Mouse (Mus musculus): ENCODE measurements around the gene Cntn1. TPM values are rescaled to one million over a fixed set of nuclear protein-coding genes. Genes with fewer than 3 reads are reported as not detected.

Gene Cntn1
- polyA plus RNA-seq, 1 experiment, result 0.76 TPM

- no peaks in the 10 kb centered on the region for H3K4me1 ChIP-seq (ENCODE audit: control insufficient read depth, insufficient read depth, low read length)
- no peak overlapping the region for H3K9ac ChIP-seq (ENCODE audit: low read depth, poor library complexity, severe bottlenecking)
- H3K9me3 ChIP-seq (replicated peaks; ENCODE audit: control insufficient read depth, insufficient read depth, low read length, poor library complexity, severe bottlenecking), result no peaks in the 10 kb centered on the region
- TF ChIP-seq EP300 (IDR thresholded peaks at IDR 0.05; ENCODE audit: insufficient read depth, low read depth, low read length) (no peak), POLR2A (IDR thresholded peaks at IDR 0.05; ENCODE audit: insufficient read depth, low read length) (no peak), CTCF (IDR thresholded peaks at IDR 0.05; ENCODE audit: low read depth, low read length) (no peak)
- H3K4me3 ChIP-seq (ENCODE audit: low read depth, low read length), result no peak overlapping the region
- no peaks in the 10 kb centered on the region for H3K36me3 ChIP-seq (ENCODE audit: control insufficient read depth, insufficient read depth, low read length, poor library complexity, severe bottlenecking)
- no peak overlapping the region for H3K27ac ChIP-seq (ENCODE audit: insufficient read depth, low read length)
- H3K27me3 ChIP-seq (ENCODE audit: control insufficient read depth, insufficient read depth, low read length, poor library complexity, severe bottlenecking), result no peaks in the 10 kb centered on the region
Observed at GRCm38 (mm10) chr15:92154921-92155320, 104.0 kb downstream of the Cntn1 start.

- no peak overlapping the region for H3K4me3 ChIP-seq (ENCODE audit: low read depth, low read length)
- no peaks in the 10 kb centered on the region for H3K9me3 ChIP-seq (replicated peaks; ENCODE audit: control insufficient read depth, insufficient read depth, low read length, poor library complexity, severe bottlenecking)
- H3K27ac ChIP-seq (ENCODE audit: insufficient read depth, low read length), result no peak overlapping the region
- H3K27me3 ChIP-seq (ENCODE audit: control insufficient read depth, insufficient read depth, low read length, poor library complexity, severe bottlenecking), result no peaks in the 10 kb centered on the region
- H3K9ac ChIP-seq (ENCODE audit: low read depth, poor library complexity, severe bottlenecking), result no peak overlapping the region
- no peaks in the 10 kb centered on the region for H3K4me1 ChIP-seq (ENCODE audit: control insufficient read depth, insufficient read depth, low read length)
- TF ChIP-seq EP300 (IDR thresholded peaks at IDR 0.05; ENCODE audit: insufficient read depth, low read depth, low read length) (no peak), CTCF (IDR thresholded peaks at IDR 0.05; ENCODE audit: low read depth, low read length) (no peak), POLR2A (IDR thresholded peaks at IDR 0.05; ENCODE audit: insufficient read depth, low read length) (no peak)
- H3K36me3 ChIP-seq (ENCODE audit: control insufficient read depth, insufficient read depth, low read length, poor library complexity, severe bottlenecking), result no peaks in the 10 kb centered on the region
Observed at GRCm38 (mm10) chr15:92160855-92161162, 109.8 kb downstream of the Cntn1 start.

- Histone ChIP-seq H3K27me3 (ENCODE audit: control insufficient read depth, insufficient read depth, low read length, poor library complexity, severe bottlenecking) (no peaks in the 10 kb centered on the region), H3K9ac (ENCODE audit: low read depth, poor library complexity, severe bottlenecking) (no peak overlapping the region), H3K27ac (ENCODE audit: insufficient read depth, low read length) (no peak overlapping the region), H3K4me1 (ENCODE audit: control insufficient read depth, insufficient read depth, low read length) (no peaks in the 10 kb centered on the region), H3K4me3 (ENCODE audit: low read depth, low read length) (no peak overlapping the region), H3K9me3 (replicated peaks; ENCODE audit: control insufficient read depth, insufficient read depth, low read length, poor library complexity, severe bottlenecking) (no peaks in the 10 kb centered on the region), H3K36me3 (ENCODE audit: control insufficient read depth, insufficient read depth, low read length, poor library complexity, severe bottlenecking) (no peaks in the 10 kb centered on the region)
- TF ChIP-seq EP300 (IDR thresholded peaks at IDR 0.05; ENCODE audit: insufficient read depth, low read depth, low read length), result no peak
- TF ChIP-seq CTCF (IDR thresholded peaks at IDR 0.05; ENCODE audit: low read depth, low read length), result no peak
- no peak for TF ChIP-seq POLR2A (IDR thresholded peaks at IDR 0.05; ENCODE audit: insufficient read depth, low read length)
Observed at GRCm38 (mm10) chr15:92161163-92162025, 110.4 kb downstream of the Cntn1 start.

GRCm38 (mm10) chr15:92162835-92163234 is 111.9 kb downstream of the Cntn1 start:
- Histone ChIP-seq H3K36me3 (ENCODE audit: control insufficient read depth, insufficient read depth, low read length, poor library complexity, severe bottlenecking) (no peaks in the 10 kb centered on the region), H3K9ac (ENCODE audit: low read depth, poor library complexity, severe bottlenecking) (no peak overlapping the region), H3K4me3 (ENCODE audit: low read depth, low read length) (no peak overlapping the region), H3K27ac (ENCODE audit: insufficient read depth, low read length) (no peak overlapping the region), H3K4me1 (ENCODE audit: control insufficient read depth, insufficient read depth, low read length) (no peaks in the 10 kb centered on the region), H3K9me3 (replicated peaks; ENCODE audit: control insufficient read depth, insufficient read depth, low read length, poor library complexity, severe bottlenecking) (no peaks in the 10 kb centered on the region), H3K27me3 (ENCODE audit: control insufficient read depth, insufficient read depth, low read length, poor library complexity, severe bottlenecking) (no peaks in the 10 kb centered on the region)
- TF ChIP-seq EP300 (IDR thresholded peaks at IDR 0.05; ENCODE audit: insufficient read depth, low read depth, low read length) (no peak), CTCF (IDR thresholded peaks at IDR 0.05; ENCODE audit: low read depth, low read length) (no peak), POLR2A (IDR thresholded peaks at IDR 0.05; ENCODE audit: insufficient read depth, low read length) (no peak)

- no peaks in the 10 kb centered on the region for H3K36me3 ChIP-seq (ENCODE audit: control insufficient read depth, insufficient read depth, low read length, poor library complexity, severe bottlenecking)
- TF ChIP-seq CTCF (IDR thresholded peaks at IDR 0.05; ENCODE audit: low read depth, low read length) (no peak), POLR2A (IDR thresholded peaks at IDR 0.05; ENCODE audit: insufficient read depth, low read length) (no peak), EP300 (IDR thresholded peaks at IDR 0.05; ENCODE audit: insufficient read depth, low read depth, low read length) (no peak)
- no peaks in the 10 kb centered on the region for H3K9me3 ChIP-seq (replicated peaks; ENCODE audit: control insufficient read depth, insufficient read depth, low read length, poor library complexity, severe bottlenecking)
- no peak overlapping the region for H3K4me3 ChIP-seq (ENCODE audit: low read depth, low read length)
- no peaks in the 10 kb centered on the region for H3K4me1 ChIP-seq (ENCODE audit: control insufficient read depth, insufficient read depth, low read length)
- no peaks in the 10 kb centered on the region for H3K27me3 ChIP-seq (ENCODE audit: control insufficient read depth, insufficient read depth, low read length, poor library complexity, severe bottlenecking)
- no peak overlapping the region for H3K27ac ChIP-seq (ENCODE audit: insufficient read depth, low read length)
- no peak overlapping the region for H3K9ac ChIP-seq (ENCODE audit: low read depth, poor library complexity, severe bottlenecking)
Observed at GRCm38 (mm10) chr15:92164127-92164526, 113.2 kb downstream of the Cntn1 start.

- Histone ChIP-seq H3K4me1 (ENCODE audit: control insufficient read depth, insufficient read depth, low read length) (no peaks in the 10 kb centered on the region), H3K4me3 (ENCODE audit: low read depth, low read length) (no peak overlapping the region), H3K27ac (ENCODE audit: insufficient read depth, low read length) (no peak overlapping the region), H3K9me3 (replicated peaks; ENCODE audit: control insufficient read depth, insufficient read depth, low read length, poor library complexity, severe bottlenecking) (no peaks in the 10 kb centered on the region), H3K36me3 (ENCODE audit: control insufficient read depth, insufficient read depth, low read length, poor library complexity, severe bottlenecking) (no peaks in the 10 kb centered on the region), H3K9ac (ENCODE audit: low read depth, poor library complexity, severe bottlenecking) (no peak overlapping the region), H3K27me3 (ENCODE audit: control insufficient read depth, insufficient read depth, low read length, poor library complexity, severe bottlenecking) (no peaks in the 10 kb centered on the region)
- TF ChIP-seq CTCF (IDR thresholded peaks at IDR 0.05; ENCODE audit: low read depth, low read length), result no peak
- TF ChIP-seq POLR2A (IDR thresholded peaks at IDR 0.05; ENCODE audit: insufficient read depth, low read length), result no peak
- TF ChIP-seq EP300 (IDR thresholded peaks at IDR 0.05; ENCODE audit: insufficient read depth, low read depth, low read length), result no peak
Observed at GRCm38 (mm10) chr15:92166266-92166665, 115.3 kb downstream of the Cntn1 start.
